Mouse (Mus musculus): ENCODE measurements around the gene Fstl3. TPM values are rescaled to one million over a fixed set of nuclear protein-coding genes. Genes with fewer than 3 reads are reported as not detected.
"Not testable (repeated sequence)": the region's sequence is repeated elsewhere in the genome, so short reads cannot be mapped to it uniquely, and the experiment has no call there.

Gene Fstl3
- 1 to 10 TPM in 2 of 4 experiments, under 1 TPM in 2; 0.73 to 1.2 (median 1.1) TPM for total RNA-seq (2022)

- no peak for DNase-seq (ENCODE audit: low spot score in 2 of 2)
Measured at GRCm38 (mm10) chr10:79777103-79777531, at the start of gene Fstl3. Gene Fstl3, plus strand, starts transcription at chr10:79777272.

GRCm38 (mm10) chr10:79728323-79729249 is 48.5 kb upstream of the Fstl3 start:
- DNase-seq (ENCODE audit: low spot score in 2 of 2): no peak

- DNase-seq (ENCODE audit: low spot score in 2 of 2): no peak
Measured at GRCm38 (mm10) chr10:79729357-79729965, 47.6 kb upstream of the Fstl3 start.

- no peak for DNase-seq (ENCODE audit: low spot score in 2 of 2)
Measured at GRCm38 (mm10) chr10:79732500-79732899, 44.6 kb upstream of the Fstl3 start.

GRCm38 (mm10) chr10:79733847-79734246 is 43.2 kb upstream of the Fstl3 start:
- DNase-seq (ENCODE audit: low spot score in 2 of 2): no peak

- no peak for DNase-seq (ENCODE audit: low spot score in 2 of 2)
Measured at GRCm38 (mm10) chr10:79735361-79735760, 41.7 kb upstream of the Fstl3 start.

GRCm38 (mm10) chr10:79736706-79737105 is 40.4 kb upstream of the Fstl3 start:
- DNase-seq (ENCODE audit: low spot score in 2 of 2): no peak

GRCm38 (mm10) chr10:79738259-79738658 is 38.8 kb upstream of the Fstl3 start:
- DNase-seq (ENCODE audit: low spot score in 2 of 2): no peak

- DNase-seq (ENCODE audit: low spot score in 2 of 2): no peak
Measured at GRCm38 (mm10) chr10:79739234-79739633, 37.8 kb upstream of the Fstl3 start.

GRCm38 (mm10) chr10:79740863-79741262 is 36.2 kb upstream of the Fstl3 start:
- DNase-seq (ENCODE audit: low spot score in 2 of 2): no peak

- no peak for DNase-seq (ENCODE audit: low spot score in 2 of 2)
Measured at GRCm38 (mm10) chr10:79743161-79743560, 33.9 kb upstream of the Fstl3 start.

GRCm38 (mm10) chr10:79743650-79744365 is 33.3 kb upstream of the Fstl3 start:
- DNase-seq (ENCODE audit: low spot score in 2 of 2): no peak

- DNase-seq (ENCODE audit: low spot score in 2 of 2): no peak
Measured at GRCm38 (mm10) chr10:79745411-79745810, 31.7 kb upstream of the Fstl3 start.

GRCm38 (mm10) chr10:79745898-79746773 is 30.9 kb upstream of the Fstl3 start, which contains the start of gene Polrmt:
Gene Polrmt, minus strand, starts transcription at chr10:79746581.
- peak; percentile 97 for DNase-seq (ENCODE audit: low spot score in 2 of 2)

GRCm38 (mm10) chr10:79746774-79747151 is 30.3 kb upstream of the Fstl3 start:
- no peak for DNase-seq (ENCODE audit: low spot score in 2 of 2)

- DNase-seq (ENCODE audit: low spot score in 2 of 2): no peak
Measured at GRCm38 (mm10) chr10:79748496-79748895, 28.6 kb upstream of the Fstl3 start.

- peak; percentile 32 to 50 for DNase-seq (ENCODE audit: low spot score in 2 of 2)
Measured at GRCm38 (mm10) chr10:79754856-79755516, 22.1 kb upstream of the Fstl3 start, which contains the start of gene Fgf22. Gene Fgf22, plus strand, starts transcription at chr10:79755076.

GRCm38 (mm10) chr10:79755854-79756253 is 21.2 kb upstream of the Fstl3 start:
- DNase-seq (ENCODE audit: low spot score in 2 of 2): no peak

GRCm38 (mm10) chr10:79756660-79757059 is 20.4 kb upstream of the Fstl3 start:
- DNase-seq (ENCODE audit: low spot score in 2 of 2): no peak

- DNase-seq (ENCODE audit: low spot score in 2 of 2): not testable (repeated sequence)
Measured at GRCm38 (mm10) chr10:79759675-79760074, 17.4 kb upstream of the Fstl3 start.
